Mouse (Mus musculus) adrenal gland, adult 2 months (tissue): ENCODE data around the gene Adcy2. TPM values are rescaled to one million over a fixed set of nuclear protein-coding genes. Genes with fewer than 3 reads are reported as not detected.

Experiments used
- DNase-seq: peaks from one replicate; pipeline ENCODE4 v3.0.0; 2021
- polyA plus RNA-seq: library from polyadenylated mRNA; depleted of rRNA; stranded (reverse); fragments of >200 nt; gene quantifications from 2 replicates; pipeline ENCODE4 v1.2.3, GENCODE M21; 2012
- total RNA-seq, 2 experiments: library from RNA; stranded (reverse); gene quantifications; 2 replicates each; pipeline ENCODE4 v1.2.3; 2021

Gene Adcy2
- total and polyA plus RNA-seq, 3 experiments, result 0.49 to 1.3 (median 0.72) TPM

- DNase-seq, result no peak
Measured at GRCm38 (mm10) chr13:68961580-68961979, 37.8 kb downstream of the Adcy2 start.

- no peak for DNase-seq
Measured at GRCm38 (mm10) chr13:68960513-68960912, 38.8 kb downstream of the Adcy2 start.

GRCm38 (mm10) chr13:68959406-68959805, 39.9 kb downstream of the Adcy2 start:
- DNase-seq, result no peak

- no peak for DNase-seq
Measured at GRCm38 (mm10) chr13:68942735-68943134, 56.6 kb downstream of the Adcy2 start.

GRCm38 (mm10) chr13:68941429-68941828, 57.9 kb downstream of the Adcy2 start:
- no peak for DNase-seq

GRCm38 (mm10) chr13:68932283-68932647, 67.1 kb downstream of the Adcy2 start:
- DNase-seq, result no peak

- no peak for DNase-seq
Measured at GRCm38 (mm10) chr13:68931602-68932282, 67.6 kb downstream of the Adcy2 start.

GRCm38 (mm10) chr13:68928469-68928868, 70.9 kb downstream of the Adcy2 start:
- DNase-seq, result no peak

- no peak for DNase-seq
Measured at GRCm38 (mm10) chr13:68913666-68914288, 85.6 kb downstream of the Adcy2 start.

GRCm38 (mm10) chr13:68906667-68907066, 92.7 kb downstream of the Adcy2 start:
- no peak for DNase-seq

- DNase-seq, result no peak
Measured at GRCm38 (mm10) chr13:68902708-68903107, 96.6 kb downstream of the Adcy2 start.

- no peak for DNase-seq
Measured at GRCm38 (mm10) chr13:68889929-68890593, 109.3 kb downstream of the Adcy2 start.

GRCm38 (mm10) chr13:68868776-68869175, 130.6 kb downstream of the Adcy2 start:
- no peak for DNase-seq

GRCm38 (mm10) chr13:68867940-68868655, 131.2 kb downstream of the Adcy2 start:
- no peak for DNase-seq

- no peak for DNase-seq
Measured at GRCm38 (mm10) chr13:68860036-68860435, 139.3 kb downstream of the Adcy2 start.

- DNase-seq, result no peak
Measured at GRCm38 (mm10) chr13:68848265-68848664, 151.1 kb downstream of the Adcy2 start.

- no peak for DNase-seq
Measured at GRCm38 (mm10) chr13:68839517-68839916, 159.8 kb downstream of the Adcy2 start.

- DNase-seq, result no peak
Measured at GRCm38 (mm10) chr13:68836183-68836582, 163.2 kb downstream of the Adcy2 start.

GRCm38 (mm10) chr13:68835424-68836045, 163.8 kb downstream of the Adcy2 start:
- no peak for DNase-seq

GRCm38 (mm10) chr13:68832141-68832540, 167.2 kb downstream of the Adcy2 start:
- no peak for DNase-seq

GRCm38 (mm10) chr13:68830030-68830759, 169.1 kb downstream of the Adcy2 start:
- no peak for DNase-seq

- no peak for DNase-seq
Measured at GRCm38 (mm10) chr13:68828441-68828840, 170.9 kb downstream of the Adcy2 start.
